Mouse (Mus musculus) neural tube, embryonic 15.5 days (tissue): ENCODE results near the gene Olfr727. TPM values are rescaled to one million over a fixed set of nuclear protein-coding genes. Genes with fewer than 3 reads are reported as not detected.

ENCODE experiments used
- ATAC-seq: fragments of 200-750 bp; cut with Nextera tagmentation; 2 replicates; pipeline ENCODE4 v1.8.0; 2017; ENCODE audit warnings: mild to moderate bottlenecking, moderate TSS enrichment, moderate library complexity; ENCODE audit not compliant: low FRiP score
- H3K27ac ChIP-seq: fragments of 300-500 bp; sonication (generic); replicated peaks from 2 replicates; pipeline ENCODE4 v1.5.1; 2015; ENCODE audit warnings: mild to moderate bottlenecking, inconsistent platforms
- H3K27me3 ChIP-seq: fragments of 300-500 bp; sonication (generic); replicated peaks from 2 replicates; pipeline ENCODE4 v1.6.1; 2015; ENCODE audit warnings: inconsistent platforms
- H3K36me3 ChIP-seq: fragments of 300-500 bp; sonication (generic); 2 replicates; pipeline ENCODE4 v1.6.1; 2015; ENCODE audit warnings: inconsistent platforms
- H3K4me1 ChIP-seq: fragments of 300-500 bp; sonication (generic); 2 replicates; pipeline ENCODE4 v1.6.1; 2015; ENCODE audit warnings: inconsistent platforms
- H3K4me2 ChIP-seq: fragments of 300-500 bp; sonication (generic); 2 replicates; pipeline ENCODE4 v1.6.1; 2015; ENCODE audit warnings: inconsistent platforms, mild to moderate bottlenecking, moderate library complexity
- H3K4me3 ChIP-seq: fragments of 300-500 bp; sonication (generic); replicated peaks from 2 replicates; pipeline ENCODE4 v1.5.1; 2015; ENCODE audit warnings: mild to moderate bottlenecking, inconsistent platforms
- H3K9ac ChIP-seq: fragments of 300-500 bp; sonication (generic); replicated peaks from 2 replicates; pipeline ENCODE4 v1.6.1; 2015; ENCODE audit warnings: mild to moderate bottlenecking, inconsistent platforms
- H3K9me3 ChIP-seq: fragments of 300-500 bp; sonication (generic); replicated peaks from 2 replicates; pipeline ENCODE4 v1.6.1; 2016; ENCODE audit warnings: inconsistent platforms
- WGBS: fragments of 180-500 bp; shearing (Covaris S2); methylation state at CpG from one replicate; pipeline ENCODE4 v1.1.7; 2015; ENCODE audit warnings: mixed read lengths; 5-methylcytosine and 5-hydroxymethylcytosine counted together
- polyA plus RNA-seq: library from polyadenylated mRNA; unstranded; fragments of >200 nt; fragmentation: Nextera tagmentation; extraction: Ambion mirVana; gene quantifications from 2 replicates; pipeline ENCODE4 v1.2.1, GENCODE M21; 2015

Olfr727 gene
- not detected in 2 replicates for polyA plus RNA-seq

GRCm38 (mm10) chr14:50122886-50123285 lies at the start of gene Olfr727:
Olfr727 (plus strand) TSS chr14:50123186.
- Histone ChIP-seq H3K27ac (no peak within 1 kb of the TSS), H3K4me1 (no peaks in the 10 kb centered on the region), H3K9me3 (no peaks in the 10 kb centered on the region), H3K4me3 (no peak within 1 kb of the TSS), H3K4me2 (no peak within 1 kb of the TSS), H3K27me3 (no peaks in the 10 kb centered on the region), H3K9ac (no peak within 1 kb of the TSS), H3K36me3 (no peaks in the 10 kb centered on the region)
- ATAC-seq = no peak
- WGBS = 89% methylated on average over 1 of the region's 1 CpGs

DNA sequence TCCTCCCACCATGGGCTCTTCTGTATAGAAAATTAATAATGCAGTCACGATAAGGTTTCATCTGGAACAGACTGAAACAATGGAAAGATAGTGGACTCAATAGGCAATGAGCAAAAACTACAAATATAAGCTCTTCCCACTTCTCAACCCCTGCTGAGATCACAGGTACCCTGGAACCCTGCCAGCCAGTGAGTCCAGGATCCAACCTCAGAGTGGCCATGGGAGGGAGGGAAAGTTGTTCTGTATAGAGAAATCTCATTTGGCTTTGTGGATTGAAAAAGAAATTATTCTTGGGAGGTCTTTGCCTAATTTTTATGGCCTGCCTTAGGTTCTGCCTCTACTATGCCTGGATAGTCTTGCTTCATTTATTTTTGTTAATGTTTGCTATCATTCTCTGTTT lies 32.1 kb upstream of the Olfr727 start, which contains the start of gene Olfr726:
Gene Olfr726, minus strand, starts transcription at position 101 of the 400 bp plus-strand sequence.
- H3K9ac ChIP-seq = no peak within 1 kb of the TSS
- H3K27ac ChIP-seq = no peak within 1 kb of the TSS
- no peaks in the 10 kb centered on the region for H3K9me3 ChIP-seq
- no peak within 1 kb of the TSS for H3K4me3 ChIP-seq
- H3K27me3 ChIP-seq = no peaks in the 10 kb centered on the region
- ATAC-seq = no peak
- H3K4me2 ChIP-seq = no peak within 1 kb of the TSS
- 89% methylated on average over 1 of the region's 1 CpGs for WGBS
- no peaks in the 10 kb centered on the region for H3K36me3 ChIP-seq
- no peaks in the 10 kb centered on the region for H3K4me1 ChIP-seq

- Histone ChIP-seq H3K9ac (no peak within 1 kb of the TSS), H3K4me3 (no peak within 1 kb of the TSS), H3K36me3 (no peaks in the 10 kb centered on the region), H3K27me3 (no peaks in the 10 kb centered on the region), H3K4me2 (no peak within 1 kb of the TSS), H3K27ac (no peak within 1 kb of the TSS), H3K4me1 (no peaks in the 10 kb centered on the region), H3K9me3 (no peaks in the 10 kb centered on the region)
- ATAC-seq = no peak
- WGBS = 94% methylated on average over 5 of the region's 5 CpGs
These were observed 19.6 kb downstream of the Olfr727 start, which contains the start of gene Olfr728 for GRCm38 (mm10) chr14:50142580-50142979. Olfr728 (minus strand) TSS chr14:50142680.

- Histone ChIP-seq H3K4me1 (no peaks in the 10 kb centered on the region), H3K9me3 (no peaks in the 10 kb centered on the region), H3K9ac (no peak within 1 kb of the TSS), H3K27me3 (no peaks in the 10 kb centered on the region), H3K27ac (no peak within 1 kb of the TSS), H3K36me3 (no peaks in the 10 kb centered on the region), H3K4me3 (no peak within 1 kb of the TSS), H3K4me2 (no peak within 1 kb of the TSS)
- ATAC-seq = no peak
These were observed 29.8 kb downstream of the Olfr727 start, which contains the start of gene Olfr729 for GRCm38 (mm10) chr14:50152810-50153209. Olfr729 (minus strand) TSS chr14:50152910.

Other genes starting within 250 kb of the Olfr727 start
- not detected in 2 replicates for gene Olfr722, start 221.2 kb upstream of the Olfr727 start, polyA plus RNA-seq
- not detected in 2 replicates for gene Olfr723, start 191.4 kb upstream of the Olfr727 start, polyA plus RNA-seq
- gene Olfr724, start 159.9 kb upstream of the Olfr727 start, polyA plus RNA-seq = not detected in 2 replicates
- gene Olfr725, start 82.8 kb upstream of the Olfr727 start, polyA plus RNA-seq = not detected in 2 replicates
- not detected in 2 replicates for gene Olfr726, start 32.2 kb upstream of the Olfr727 start, polyA plus RNA-seq
- not detected in 2 replicates for gene Olfr728, start 19.5 kb downstream of the Olfr727 start, polyA plus RNA-seq
- gene Olfr729, start 29.7 kb downstream of the Olfr727 start, polyA plus RNA-seq = not detected in 2 replicates
- not detected in 2 replicates for gene Olfr730, start 65.0 kb downstream of the Olfr727 start, polyA plus RNA-seq
- gene Olfr731, start 118.7 kb downstream of the Olfr727 start, polyA plus RNA-seq = not detected in 2 replicates
- not detected in 2 replicates for gene Olfr732, start 161.0 kb downstream of the Olfr727 start, polyA plus RNA-seq
- not detected in 2 replicates for gene Olfr733, start 178.3 kb downstream of the Olfr727 start, polyA plus RNA-seq
- gene Olfr734, start 203.6 kb downstream of the Olfr727 start, polyA plus RNA-seq = not detected in 2 replicates
- gene Olfr735, start 225.7 kb downstream of the Olfr727 start, polyA plus RNA-seq = not detected in 2 replicates
- 0.08 TPM in 1 of 2 replicates, not detected in the other for gene Tlr11, start 234.7 kb downstream of the Olfr727 start, polyA plus RNA-seq